Mouse (Mus musculus) lung, embryonic 15.5 days (tissue): ENCODE data around the gene Mvb12a. TPM values are rescaled to one million over a fixed set of nuclear protein-coding genes. Genes with fewer than 3 reads are reported as not detected.

ENCODE experiments used
- polyA plus RNA-seq: library from polyadenylated mRNA; unstranded; fragments of >200 nt; fragmentation: Nextera tagmentation; extraction: Ambion mirVana; gene quantifications from 2 replicates; pipeline ENCODE4 v1.2.1, GENCODE M21; 2015

The Mvb12a gene
- polyA plus RNA-seq, 1 experiment from 2014 or later = 95.2 TPM

Other genes with a start within 250 kb of the Mvb12a start
- gene Use1, start 176.1 kb upstream of the Mvb12a start, polyA plus RNA-seq = 85.0 and 87.0 TPM in 2 replicates
- gene Ocel1, start 171.6 kb upstream of the Mvb12a start, polyA plus RNA-seq = 7.0 and 7.2 TPM in 2 replicates
- gene Nr2f6, start 161.0 kb upstream of the Mvb12a start, polyA plus RNA-seq = 76.6 and 80.4 TPM in 2 replicates
- 28.2 and 30.7 TPM in 2 replicates for gene Ushbp1, start 147.1 kb upstream of the Mvb12a start, polyA plus RNA-seq
- 109 and 112 TPM in 2 replicates for gene Babam1, start 146.1 kb upstream of the Mvb12a start, polyA plus RNA-seq
- gene Ankle1, start 136.9 kb upstream of the Mvb12a start, polyA plus RNA-seq = 42.6 and 46.7 TPM in 2 replicates
- gene Abhd8, start 79.3 kb upstream of the Mvb12a start, polyA plus RNA-seq = 51.3 and 56.0 TPM in 2 replicates
- gene Mrpl34, start 78.0 kb upstream of the Mvb12a start, polyA plus RNA-seq = 130 and 147 TPM in 2 replicates
- gene Dda1, start 73.7 kb upstream of the Mvb12a start, polyA plus RNA-seq = 104 TPM in 2 replicates
- 1.6 and 1.9 TPM in 2 replicates for gene Ano8, start 57.0 kb upstream of the Mvb12a start, polyA plus RNA-seq
- gene Gtpbp3, start 54.8 kb upstream of the Mvb12a start, polyA plus RNA-seq = 16.3 and 19.1 TPM in 2 replicates
- gene Plvap, start 31.2 kb upstream of the Mvb12a start, polyA plus RNA-seq = 146 and 147 TPM in 2 replicates
- 0.39 and 0.65 TPM in 2 replicates for gene Ccdc194, start 17.2 kb upstream of the Mvb12a start, polyA plus RNA-seq
- gene Bst2, start 5.5 kb upstream of the Mvb12a start, polyA plus RNA-seq = 49.7 and 52.0 TPM in 2 replicates
- 3.3 and 4.6 TPM in 2 replicates for gene Tmem221, start 15.9 kb downstream of the Mvb12a start, polyA plus RNA-seq
- not detected in 2 replicates for gene Nxnl1, start 23.7 kb downstream of the Mvb12a start, polyA plus RNA-seq
- gene Slc27a1, start 26.0 kb downstream of the Mvb12a start, polyA plus RNA-seq = 34.3 and 36.7 TPM in 2 replicates
- 228 and 230 TPM in 2 replicates for gene Pgls, start 49.3 kb downstream of the Mvb12a start, polyA plus RNA-seq
- gene Fam129c, start 54.7 kb downstream of the Mvb12a start, polyA plus RNA-seq = 3.1 and 3.4 TPM in 2 replicates
- gene Colgalt1, start 68.1 kb downstream of the Mvb12a start, polyA plus RNA-seq = 77.9 and 79.3 TPM in 2 replicates
- 0.66 and 0.81 TPM in 2 replicates for gene Unc13a, start 128.8 kb downstream of the Mvb12a start, polyA plus RNA-seq
- gene Jak3, start 133.4 kb downstream of the Mvb12a start, polyA plus RNA-seq = 9.9 TPM in 2 replicates
- 0.63 and 1.3 TPM in 2 replicates for gene Insl3, start 146.3 kb downstream of the Mvb12a start, polyA plus RNA-seq
- gene B3gnt3, start 158.9 kb downstream of the Mvb12a start, polyA plus RNA-seq = 3.3 and 3.6 TPM in 2 replicates
- 4.8 and 7.6 TPM in 2 replicates for gene Fcho1, start 182.8 kb downstream of the Mvb12a start, polyA plus RNA-seq